Mouse (Mus musculus) erythroblast, embryonic 14.5 days (primary cell): Measurements from ENCODE around the gene Xpnpep1.

Source experiments
- GATA1 ChIP-seq: IDR thresholded peaks from 2 replicates; pipeline ENCODE4 v1.6.1; 2012; ENCODE audit warnings: low read length, inconsistent platforms, mixed read lengths
- TAL1 ChIP-seq: IDR thresholded peaks from 3 replicates; pipeline ENCODE4 v1.6.1; 2012; ENCODE audit warnings: low read length, inconsistent platforms, mixed read lengths

- TF ChIP-seq TAL1, result no peak
- TF ChIP-seq GATA1, result no peak
These were observed 64.3 kb downstream of the Xpnpep1 start for GRCm38 (mm10) chr19:52975564-52976185.
